Mouse (Mus musculus) heart, adult 2 months (tissue): Measurements from ENCODE around the gene Glis3.

Experiments used
- CTCF ChIP-seq: fragments of 200-600 bp; IDR thresholded peaks from 2 replicates; pipeline ENCODE4 v1.8.1; 2022; ENCODE audit warnings: antibody characterized with exemption, mild to moderate bottlenecking, moderate library complexity
- POLR2A ChIP-seq: fragments of 200-500 bp; IDR thresholded peaks from 2 replicates; pipeline ENCODE4 v1.6.1; 2011; ENCODE audit warnings: mild to moderate bottlenecking, low read depth, low read length, control low read depth; ENCODE audit not compliant: insufficient read depth

- TF ChIP-seq POLR2A, result no peak
- no peak for TF ChIP-seq CTCF
These were observed 159.1 kb downstream of the Glis3 start for GRCm38 (mm10) chr19:28520761-28521181.
